Comparison of ENCODE assay signal across 11 mouse cellular contexts in genomic region chr4:150925923-150926322, GRCm38 (mm10). TPM values are rescaled to one million over a fixed set of nuclear protein-coding genes. Genes with fewer than 3 reads are reported as not detected.
A peak's percentile ranks its signal among the peaks of the same experiment; 100 is the strongest.
DNase-seq lines count a peak whose midpoint lies in the region; ATAC-seq and TF ChIP-seq lines count a peak whose summit lies in the region.
"Had no signal": no experiment of that assay in that cellular context is flagged by ENCODE, and none has a peak within 500 bp of the region (broad histone marks: within the 10 kb centered on the region; RNA-seq: fewer than 3 reads in every experiment).

No protein-coding gene starts in this region.

- no peak overlapping the region for H3K27ac ChIP-seq in midbrain, postnatal 0 days (ENCODE audit: low read depth, low read length)
- H3K27ac ChIP-seq in midbrain, embryonic 15.5 days, result no peak overlapping the region
- H3K27ac ChIP-seq in embryonic facial prominence, embryonic 11.5 days (replicated peaks; ENCODE audit: low read depth, low read length), result no peak overlapping the region
- H3K27ac ChIP-seq: forebrain, embryonic 15.5 days had no signal

- no peak overlapping the region for H3K9ac ChIP-seq in midbrain, postnatal 0 days (replicated peaks; ENCODE audit: low read length, poor library complexity, severe bottlenecking)
- H3K9ac ChIP-seq in midbrain, embryonic 15.5 days, result no peak overlapping the region
- no peak overlapping the region for H3K9ac ChIP-seq in embryonic facial prominence, embryonic 11.5 days (replicated peaks; ENCODE audit: low read length)
- H3K9ac ChIP-seq: forebrain, embryonic 15.5 days had no signal

- H3K4me3 ChIP-seq in midbrain, postnatal 0 days (ENCODE audit: low read depth, low read length), result no peak overlapping the region
- H3K4me3 ChIP-seq in midbrain, embryonic 15.5 days, result no peak overlapping the region
- H3K4me3 ChIP-seq in embryonic facial prominence, embryonic 11.5 days (ENCODE audit: low read depth, low read length), result no peak overlapping the region
- H3K4me3 ChIP-seq: forebrain, embryonic 15.5 days had no signal

- peak; percentile 50 for TF ChIP-seq CTCF in midbrain, postnatal 0 days (IDR thresholded peaks at IDR 0.05)

- H3K9me3 ChIP-seq in midbrain, postnatal 0 days (ENCODE audit: low read length), result no peaks in the 10 kb centered on the region
- no peaks in the 10 kb centered on the region for H3K9me3 ChIP-seq in midbrain, embryonic 15.5 days
- no peaks in the 10 kb centered on the region for H3K9me3 ChIP-seq in embryonic facial prominence, embryonic 11.5 days (replicated peaks; ENCODE audit: control insufficient read depth, low read length)
- H3K9me3 ChIP-seq: forebrain, embryonic 15.5 days had no signal

- no peaks in the 10 kb centered on the region for H3K36me3 ChIP-seq in midbrain, postnatal 0 days (ENCODE audit: insufficient read depth, low read length)
- no peaks in the 10 kb centered on the region for H3K36me3 ChIP-seq in midbrain, embryonic 15.5 days (replicated peaks)
- no peaks in the 10 kb centered on the region for H3K36me3 ChIP-seq in embryonic facial prominence, embryonic 11.5 days (replicated peaks; ENCODE audit: control insufficient read depth, insufficient read depth, low read depth, low read length)
- no peaks in the 10 kb centered on the region for H3K36me3 ChIP-seq in splenic B cell, adult 2 months (ENCODE audit: control insufficient read depth, insufficient read depth, low read length, poor library complexity, severe bottlenecking)
- H3K36me3 ChIP-seq: forebrain, embryonic 15.5 days had no signal

- no peak overlapping the region for H3K4me2 ChIP-seq in midbrain, postnatal 0 days (ENCODE audit: low read depth, low read length, poor library complexity, severe bottlenecking)
- no peak overlapping the region for H3K4me2 ChIP-seq in midbrain, embryonic 15.5 days
- no peak overlapping the region for H3K4me2 ChIP-seq in embryonic facial prominence, embryonic 11.5 days (ENCODE audit: low read depth, low read length)
- H3K4me2 ChIP-seq: forebrain, embryonic 15.5 days had no signal

- no peaks in the 10 kb centered on the region for H3K27me3 ChIP-seq in midbrain, postnatal 0 days (ENCODE audit: insufficient read depth, low read length)
- H3K27me3 ChIP-seq in midbrain, embryonic 15.5 days (replicated peaks), result no peaks in the 10 kb centered on the region
- H3K27me3 ChIP-seq in embryonic facial prominence, embryonic 11.5 days (ENCODE audit: control insufficient read depth, insufficient read depth, low read length), result no peaks in the 10 kb centered on the region
- no peaks in the 10 kb centered on the region for H3K27me3 ChIP-seq in splenic B cell, adult 2 months (ENCODE audit: control insufficient read depth, insufficient read depth, low read length, poor library complexity, severe bottlenecking)
- H3K27me3 ChIP-seq: forebrain, embryonic 15.5 days had no signal

- DNase-seq in embryo, embryonic 10 days (ENCODE audit: low spot score), result peak; percentile 32
- DNase-seq in embryo, embryonic 9.5 days (ENCODE audit: extremely low spot score), result no peak
- no peak for DNase-seq in midbrain, postnatal 0 days (ENCODE audit: low spot score)
- peak; percentile 46 for DNase-seq in embryonic facial prominence, embryonic 11.5 days (ENCODE audit: low spot score)
- peak; percentile 41 for DNase-seq in splenic B cell, adult 2 months (ENCODE audit: low read depth, low spot score)
- no peak for DNase-seq in MN1 (ENCODE audit: low spot score)
- no peak for DNase-seq in gastrocnemius, adult 18-20 months (ENCODE audit: low spot score)
- DNase-seq: cerebellum, adult 11-12 months; lung, adult 2 months had no signal

- no peak for ATAC-seq in midbrain, postnatal 0 days (ENCODE audit: low FRiP score)
- ATAC-seq in midbrain, embryonic 15.5 days (replicated peaks), result no peak
- ATAC-seq in embryonic facial prominence, embryonic 11.5 days (replicated peaks; ENCODE audit: insufficient number of reproducible peaks, low FRiP score, low TSS enrichment, low read depth), result no peak; the same call in 1 of the 2 replicates
- ATAC-seq: forebrain, embryonic 15.5 days had no signal

- WGBS in midbrain, postnatal 0 days, result 57% methylated on average over 5 of the region's 5 CpGs
- WGBS in midbrain, embryonic 15.5 days, result 49% methylated on average over 5 of the region's 5 CpGs
- 52% methylated on average over 5 of the region's 5 CpGs for WGBS in embryonic facial prominence, embryonic 11.5 days

- no peaks in the 10 kb centered on the region for H3K4me1 ChIP-seq in midbrain, postnatal 0 days (ENCODE audit: insufficient read depth, low read length)
- H3K4me1 ChIP-seq in midbrain, embryonic 15.5 days, result 0 out of 2 replicates have a peak, but pooled peaks cover 6% of the 10 kb centered on the region
- H3K4me1 ChIP-seq in embryonic facial prominence, embryonic 11.5 days (ENCODE audit: control insufficient read depth, insufficient read depth, low read length), result no peaks in the 10 kb centered on the region
- H3K4me1 ChIP-seq: forebrain, embryonic 15.5 days had no signal

RNA-seq across cellular contexts. Expression of gene Tnfrsf9, which starts 11.6 kb away (rescaled TPM):
- total RNA-seq in midbrain, postnatal 0 days (2014; rRNA removed), result not detected in 2 replicates
- 0.25 and 0.29 TPM in 2 replicates for polyA plus RNA-seq in midbrain, postnatal 0 days (2015; fragmentation: Nextera tagmentation; extraction: Ambion mirVana)
- 0.30 and 0.36 TPM in 2 replicates for polyA plus RNA-seq in midbrain, embryonic 15.5 days (2015; fragmentation: Nextera tagmentation; extraction: Ambion mirVana)
- polyA plus RNA-seq in embryonic facial prominence, embryonic 11.5 days (2014; fragmentation: Nextera tagmentation; extraction: Ambion mirVana), result 0.24 and 0.36 TPM in 2 replicates
- under 1 TPM; 0.21 to 0.46 TPM for total RNA-seq in gastrocnemius, adult 18-20 months (2021)

RNA-seq across cellular contexts. Expression of gene Park7, which starts 11.7 kb away (rescaled TPM):
- total RNA-seq in midbrain, postnatal 0 days (2014; rRNA removed), result 167 and 180 TPM in 2 replicates
- 427 and 453 TPM in 2 replicates for polyA plus RNA-seq in midbrain, postnatal 0 days (2015; fragmentation: Nextera tagmentation; extraction: Ambion mirVana)
- 365 and 370 TPM in 2 replicates for polyA plus RNA-seq in midbrain, embryonic 15.5 days (2015; fragmentation: Nextera tagmentation; extraction: Ambion mirVana)
- 443 and 467 TPM in 2 replicates for polyA plus RNA-seq in embryonic facial prominence, embryonic 11.5 days (2014; fragmentation: Nextera tagmentation; extraction: Ambion mirVana)
- 100 to 1,000 TPM; 750 to 787 TPM for total RNA-seq in gastrocnemius, adult 18-20 months (2021)

Comparison
In these comparisons a context has a peak if more than half of its experiments do, and no peak if none do; other contexts are left out.
1. DNase-seq: peak in embryo, embryonic 10 days (single experiment), embryonic facial prominence, embryonic 11.5 days (single experiment) and splenic B cell, adult 2 months (single experiment); none in embryo, embryonic 9.5 days (single experiment), midbrain, postnatal 0 days (single experiment), MN1 (single experiment) and gastrocnemius, adult 18-20 months (single experiment).